Mouse (Mus musculus): ENCODE results near the gene Mgat4b.

The Mgat4b gene

GRCm38 (mm10) chr11:50200613-50201012, 10.1 kb upstream of the Mgat4b start:
- DNase-seq (ENCODE audit: low spot score in 2 of 2): no peak

- DNase-seq (ENCODE audit: low spot score in 2 of 2): no peak
Observed at GRCm38 (mm10) chr11:50201590-50201989, 9.1 kb upstream of the Mgat4b start.

- no peak for DNase-seq (ENCODE audit: low spot score in 2 of 2)
Observed at GRCm38 (mm10) chr11:50203302-50203827, 7.3 kb upstream of the Mgat4b start.

GRCm38 (mm10) chr11:50205434-50205833, 5.3 kb upstream of the Mgat4b start:
- DNase-seq (ENCODE audit: low spot score in 2 of 2): no peak

GRCm38 (mm10) chr11:50206037-50206436, 4.7 kb upstream of the Mgat4b start:
- no peak for DNase-seq (ENCODE audit: low spot score in 2 of 2)

GRCm38 (mm10) chr11:50207344-50207743, 3.3 kb upstream of the Mgat4b start:
- no peak for DNase-seq (ENCODE audit: low spot score in 2 of 2)

GRCm38 (mm10) chr11:50208039-50208438, 2.7 kb upstream of the Mgat4b start:
- no peak for DNase-seq (ENCODE audit: low spot score in 2 of 2)

GRCm38 (mm10) chr11:50210101-50210504, 587 bp upstream of the Mgat4b start:
- DNase-seq (ENCODE audit: low spot score in 2 of 2): peak; percentile 62 to 89

- no peak for DNase-seq (ENCODE audit: low spot score in 2 of 2)
Observed at GRCm38 (mm10) chr11:50211322-50212059, 801 bp downstream of the Mgat4b start.

- DNase-seq (ENCODE audit: low spot score in 2 of 2): no peak
Observed at GRCm38 (mm10) chr11:50212060-50212739, 1.5 kb downstream of the Mgat4b start.

GRCm38 (mm10) chr11:50212848-50213758, 2.4 kb downstream of the Mgat4b start:
- DNase-seq (ENCODE audit: low spot score in 2 of 2): peak; percentile 83 to 88

- no peak for DNase-seq (ENCODE audit: low spot score in 2 of 2)
Observed at GRCm38 (mm10) chr11:50214631-50215030, 3.9 kb downstream of the Mgat4b start.

- DNase-seq (ENCODE audit: low spot score in 2 of 2): no peak
Observed at GRCm38 (mm10) chr11:50215633-50216032, 4.9 kb downstream of the Mgat4b start.

- DNase-seq (ENCODE audit: low spot score in 2 of 2): no peak
Observed at GRCm38 (mm10) chr11:50216724-50217366, 6.2 kb downstream of the Mgat4b start.

GRCm38 (mm10) chr11:50217811-50218210, 7.1 kb downstream of the Mgat4b start:
- DNase-seq (ENCODE audit: low spot score in 2 of 2): no peak

GRCm38 (mm10) chr11:50219833-50220232, 9.1 kb downstream of the Mgat4b start:
- DNase-seq (ENCODE audit: low spot score in 2 of 2): no peak

GRCm38 (mm10) chr11:50222559-50223276, 12.0 kb downstream of the Mgat4b start:
- no peak for DNase-seq (ENCODE audit: low spot score in 2 of 2)

GRCm38 (mm10) chr11:50223783-50224662, 13.3 kb downstream of the Mgat4b start:
- no peak for DNase-seq (ENCODE audit: low spot score in 2 of 2)

GRCm38 (mm10) chr11:50224671-50225530, 14.2 kb downstream of the Mgat4b start:
- DNase-seq (ENCODE audit: low spot score in 2 of 2): peak; percentile 85 to 87

Measured in urinary bladder, adult 18-20 months (tissue).